Mouse (Mus musculus) stomach, embryonic 16.5 days (tissue): ENCODE measurements at regions not wholly inside any gene's neighbourhood (a gene's known extent, or its start where the extent isn't known, plus 50 kb on each side); places are given as distances from the start of the nearest gene placed in this dataset.

Experiments
- ATAC-seq: fragments of 200-750 bp; cut with Nextera tagmentation; 2 replicates; pipeline ENCODE4 v1.8.0; 2017; ENCODE audit warnings: moderate number of reproducible peaks, moderate TSS enrichment; ENCODE audit not compliant: insufficient read depth, low FRiP score
- H3K27ac ChIP-seq: fragments of 300-500 bp; sonication (generic); 2 replicates; pipeline ENCODE4 v1.5.1; 2014; ENCODE audit warnings: low read length
- H3K27me3 ChIP-seq: fragments of 300-500 bp; sonication (generic); 2 replicates; pipeline ENCODE4 v1.6.1; 2014; ENCODE audit warnings: low read length, control low read depth, mixed read lengths; ENCODE audit not compliant: control insufficient read depth, insufficient read depth
- H3K36me3 ChIP-seq: fragments of 300-500 bp; sonication (generic); 2 replicates; pipeline ENCODE4 v1.6.1; 2014; ENCODE audit warnings: low read length; ENCODE audit not compliant: control insufficient read depth, insufficient read depth
- H3K4me1 ChIP-seq: fragments of 300-500 bp; sonication (generic); 2 replicates; pipeline ENCODE4 v1.6.1; 2014; ENCODE audit warnings: low read length, control low read depth, mixed read lengths; ENCODE audit not compliant: control insufficient read depth, insufficient read depth
- H3K4me2 ChIP-seq: fragments of 300-500 bp; sonication (generic); 2 replicates; pipeline ENCODE4 v1.6.1; 2014; ENCODE audit warnings: low read depth, low read length, mixed read lengths
- H3K4me3 ChIP-seq: fragments of 300-500 bp; sonication (generic); replicated peaks from 2 replicates; pipeline ENCODE4 v1.5.1; 2014; ENCODE audit warnings: mild to moderate bottlenecking, low read length
- H3K9ac ChIP-seq: fragments of 300-500 bp; sonication (generic); 2 replicates; pipeline ENCODE4 v1.6.1; 2014; ENCODE audit warnings: low read length
- H3K9me3 ChIP-seq: fragments of 300-500 bp; sonication (generic); replicated peaks from 2 replicates; pipeline ENCODE4 v1.6.1; 2016; ENCODE audit warnings: low read length, control low read depth; ENCODE audit not compliant: control insufficient read depth
- WGBS: fragments of 180-500 bp; shearing (Covaris S2); extraction: QIAGEN DNeasy Blood & Tissue Kit; methylation state at CpG from one replicate; pipeline ENCODE4 v1.1.7; 2014; 5-methylcytosine and 5-hydroxymethylcytosine counted together

DNA sequence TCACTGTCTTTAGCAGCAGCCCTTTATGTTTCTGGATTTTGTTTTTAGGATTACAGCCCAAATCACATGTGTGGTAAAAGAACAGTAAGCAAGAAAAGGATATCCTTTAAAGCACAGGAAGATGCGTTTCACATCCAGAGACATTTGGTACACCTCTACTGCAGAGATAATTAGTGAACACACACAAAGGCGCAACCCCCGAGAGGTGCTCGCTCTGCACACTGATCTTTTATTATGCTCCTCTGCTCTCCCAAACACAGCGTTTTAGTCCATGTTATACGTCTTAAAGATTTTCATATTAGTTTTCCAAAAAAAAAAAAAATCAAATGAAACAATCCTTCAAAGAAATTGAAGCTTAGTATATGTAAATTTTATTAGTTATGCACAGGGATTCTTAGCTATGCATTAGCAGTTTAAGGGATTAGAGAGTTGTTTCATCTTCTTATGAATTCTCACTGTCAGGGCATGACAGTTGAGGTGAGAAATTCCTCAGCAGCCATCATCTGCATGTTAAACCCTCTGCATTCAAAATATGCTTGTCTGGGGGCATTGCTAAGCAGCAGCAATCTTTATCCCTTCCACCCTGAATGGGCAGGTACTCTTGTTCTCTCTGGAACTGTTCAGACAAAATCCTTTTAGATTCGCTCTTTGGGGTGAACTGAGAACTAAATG, 397.7 kb upstream of the Robo2 start:
- H3K27ac ChIP-seq = no peak overlapping the region
- H3K4me1 ChIP-seq = no peaks in the 10 kb centered on the region
- H3K9me3 ChIP-seq = no peaks in the 10 kb centered on the region
- ATAC-seq = no peak
- no peak overlapping the region for H3K9ac ChIP-seq
- H3K4me3 ChIP-seq = no peak overlapping the region
- no peaks in the 10 kb centered on the region for H3K36me3 ChIP-seq
- WGBS = 65% methylated on average over 7 of the region's 7 CpGs
- no peaks in the 10 kb centered on the region for H3K27me3 ChIP-seq
- H3K4me2 ChIP-seq = no peak overlapping the region

DNA sequence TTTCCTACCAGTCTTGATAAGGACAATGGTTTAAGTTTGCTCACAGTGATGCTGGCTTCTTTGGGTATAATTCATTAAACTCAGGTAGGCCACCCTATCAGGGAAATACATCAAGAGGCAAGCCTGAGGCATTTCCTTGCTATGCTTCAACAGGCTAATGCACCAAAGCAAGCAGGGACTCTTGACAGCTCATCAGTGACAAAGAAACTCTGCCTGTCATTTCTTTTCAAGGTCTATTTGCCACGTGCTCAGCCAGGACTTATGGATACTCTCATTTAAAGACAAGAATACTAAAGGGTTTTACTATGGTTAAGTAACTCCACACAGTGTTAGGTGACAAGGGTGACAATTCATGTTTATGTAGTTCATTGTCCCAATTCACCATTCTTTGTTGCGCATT, 395.1 kb upstream of the Robo2 start:
- no peak for ATAC-seq
- Histone ChIP-seq H3K36me3 (no peaks in the 10 kb centered on the region), H3K27ac (no peak overlapping the region), H3K9me3 (no peaks in the 10 kb centered on the region), H3K4me2 (no peak overlapping the region), H3K27me3 (no peaks in the 10 kb centered on the region), H3K9ac (no peak overlapping the region), H3K4me1 (no peaks in the 10 kb centered on the region), H3K4me3 (no peak overlapping the region)
- 65% methylated on average over 2 of the region's 2 CpGs for WGBS

DNA sequence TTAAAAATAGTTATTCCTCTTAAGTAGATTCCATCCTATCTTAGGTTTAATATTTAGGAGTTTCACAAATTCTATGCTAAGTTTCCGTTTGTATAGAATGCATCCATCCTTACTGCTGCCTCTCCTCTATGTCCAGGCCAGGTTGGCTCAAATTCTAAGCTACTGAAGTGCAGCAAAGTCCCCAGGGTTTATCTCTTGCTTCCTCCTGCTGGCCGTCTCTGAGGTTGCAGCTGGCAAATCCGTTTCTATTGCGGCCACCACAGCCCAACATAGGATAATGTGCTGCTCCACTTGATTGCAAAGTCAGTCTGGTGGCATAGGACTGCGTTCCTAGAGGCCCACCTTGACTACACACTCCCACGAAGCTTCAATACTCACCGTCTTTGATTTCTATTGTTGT, 389.7 kb upstream of the Robo2 start:
- no peaks in the 10 kb centered on the region for H3K4me1 ChIP-seq
- 14% methylated on average over 7 of the region's 7 CpGs for WGBS
- peak; percentile 50; the same call in 1 of the 2 replicates for ATAC-seq

DNA sequence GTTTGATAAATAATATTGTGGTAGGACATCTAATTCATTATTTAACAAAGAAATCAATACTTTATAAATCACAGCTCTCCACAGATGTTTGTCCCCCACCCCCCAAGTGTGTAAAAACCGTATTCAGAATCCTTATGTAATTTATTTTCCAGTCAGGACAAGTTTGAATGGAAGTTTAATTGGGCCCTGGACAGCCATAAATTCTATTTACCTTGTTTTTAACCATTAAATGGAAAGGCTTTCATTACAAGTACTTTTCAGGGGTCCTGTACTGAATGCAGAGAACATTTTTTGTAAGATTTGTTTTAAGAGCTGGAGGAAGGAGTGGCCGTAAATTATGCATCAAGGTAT, 384.7 kb upstream of the Robo2 start:
- Histone ChIP-seq H3K9me3 (no peaks in the 10 kb centered on the region), H3K27ac (no peak overlapping the region), H3K9ac (no peak overlapping the region), H3K4me1 (no peaks in the 10 kb centered on the region), H3K4me3 (no peak overlapping the region), H3K27me3 (no peaks in the 10 kb centered on the region), H3K4me2 (no peak overlapping the region), H3K36me3 (no peaks in the 10 kb centered on the region)
- no peak for ATAC-seq
- 61% methylated on average over 2 of the region's 2 CpGs for WGBS

More for the DNA sequence above, 389.7 kb upstream of the Robo2 start:
- Histone ChIP-seq H3K27me3 (no peaks in the 10 kb centered on the region), H3K4me3 (no peak overlapping the region), H3K36me3 (no peaks in the 10 kb centered on the region), H3K9ac (no peak overlapping the region), H3K4me2 (no peak overlapping the region), H3K27ac (no peak overlapping the region), H3K9me3 (no peaks in the 10 kb centered on the region)

DNA sequence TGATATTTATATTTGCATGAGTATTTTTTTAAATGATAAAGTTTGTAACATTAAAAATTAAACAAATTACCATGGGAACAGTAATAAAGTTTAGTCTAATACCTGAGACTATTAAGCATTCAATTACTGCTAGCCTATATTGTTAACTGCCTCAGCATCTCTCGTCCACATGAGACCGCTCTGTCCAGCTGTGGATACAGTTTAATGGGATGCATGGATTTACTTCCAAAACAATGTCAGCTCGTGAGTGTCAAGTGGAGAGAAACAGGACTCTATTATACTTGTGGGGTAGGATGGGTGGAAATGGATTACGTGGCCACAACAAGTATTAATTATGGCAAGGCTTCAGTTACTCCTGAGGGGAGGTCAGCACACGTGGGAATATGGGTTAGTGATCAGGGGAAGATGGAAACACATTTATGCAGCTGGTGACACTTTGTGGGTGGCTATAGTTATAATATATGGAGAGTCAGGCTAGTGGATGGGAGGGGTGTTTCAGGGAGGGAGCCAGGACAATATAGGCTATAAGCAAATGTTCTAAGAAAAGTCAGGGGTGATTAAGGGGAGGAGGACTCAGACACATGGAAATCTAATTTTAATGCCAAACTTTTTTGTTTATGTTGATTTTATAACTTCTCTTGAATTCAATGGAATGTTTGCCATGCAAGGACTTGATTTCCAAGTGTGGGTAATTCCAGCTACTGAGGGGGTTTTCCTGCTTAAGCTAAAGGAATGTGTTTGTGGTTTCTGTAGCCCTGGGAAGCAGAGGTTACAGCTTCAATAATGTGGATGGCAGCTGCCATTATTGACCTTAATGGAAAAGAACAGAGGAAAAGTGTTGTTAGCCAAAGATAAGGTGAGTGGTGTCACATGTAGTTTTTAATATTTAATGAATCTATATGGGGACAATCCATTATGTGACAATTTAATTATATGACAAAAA, 384.0 kb upstream of the Robo2 start:
- 62% methylated on average over 5 of the region's 5 CpGs for WGBS
- H3K36me3 ChIP-seq = no peaks in the 10 kb centered on the region
- no peaks in the 10 kb centered on the region for H3K27me3 ChIP-seq
- H3K4me1 ChIP-seq = no peaks in the 10 kb centered on the region
- H3K4me3 ChIP-seq = no peak overlapping the region
- no peak for ATAC-seq
- H3K9me3 ChIP-seq = no peaks in the 10 kb centered on the region
- H3K27ac ChIP-seq = no peak overlapping the region
- no peak overlapping the region for H3K4me2 ChIP-seq
- no peak overlapping the region for H3K9ac ChIP-seq

DNA sequence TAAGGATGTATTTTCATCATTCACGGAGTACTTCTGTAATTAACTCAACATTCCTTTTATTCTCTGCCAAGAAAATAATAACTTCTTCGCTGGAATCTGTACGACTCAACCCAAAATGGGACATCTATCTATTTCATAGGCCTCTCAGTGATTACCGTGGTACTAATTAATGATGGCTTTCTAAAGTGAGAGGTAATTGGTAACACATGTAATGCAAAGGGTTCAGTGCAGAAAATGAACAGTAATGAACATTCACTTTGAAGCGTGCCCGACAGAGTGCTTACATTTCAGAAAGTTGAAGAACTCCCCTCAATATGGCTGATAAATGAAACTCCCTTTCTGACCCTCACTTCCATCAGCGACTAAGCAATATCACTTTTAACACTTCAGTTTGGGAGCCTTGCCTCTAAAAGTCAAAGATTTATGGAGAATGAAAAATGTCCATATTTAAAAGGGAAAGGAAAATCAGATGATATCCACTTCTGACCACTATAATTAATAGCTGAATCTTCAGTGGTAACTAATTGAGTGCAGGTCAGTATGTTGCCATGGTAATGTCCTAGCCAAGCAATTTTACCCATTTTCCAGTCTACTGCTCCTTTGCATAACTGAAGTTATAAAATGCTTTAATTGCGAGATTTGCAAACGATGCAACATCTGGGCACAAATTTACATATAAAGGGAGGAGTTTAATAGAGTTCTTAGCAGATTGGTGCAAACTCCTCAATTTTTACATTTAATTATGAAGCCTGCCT, 373.9 kb upstream of the Robo2 start:
- no peak overlapping the region for H3K4me2 ChIP-seq
- H3K27ac ChIP-seq = no peak overlapping the region
- no peaks in the 10 kb centered on the region for H3K36me3 ChIP-seq
- 73% methylated on average over 9 of the region's 9 CpGs for WGBS
- no peaks in the 10 kb centered on the region for H3K4me1 ChIP-seq
- no peak overlapping the region for H3K4me3 ChIP-seq
- H3K27me3 ChIP-seq = no peaks in the 10 kb centered on the region
- H3K9ac ChIP-seq = no peak overlapping the region
- ATAC-seq = no peak
- H3K9me3 ChIP-seq = no peaks in the 10 kb centered on the region

DNA sequence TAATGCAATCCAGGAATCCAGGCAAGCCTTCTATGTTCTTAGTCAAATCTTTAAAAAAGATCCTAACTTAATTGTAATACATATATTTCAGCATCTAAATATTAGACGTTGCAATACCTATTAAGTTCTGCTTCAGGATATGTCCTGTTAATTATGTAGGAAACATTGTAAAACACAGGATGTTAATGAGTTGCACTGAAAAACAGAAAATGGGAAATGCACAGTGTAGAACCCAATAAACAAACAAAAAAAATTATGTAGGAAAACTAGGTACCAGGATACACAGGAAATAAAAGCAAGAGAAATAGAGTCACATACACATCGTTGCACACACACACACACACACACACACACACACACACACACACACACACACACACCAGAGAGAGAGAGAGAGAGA, 368.8 kb upstream of the Robo2 start:
- Histone ChIP-seq H3K27me3 (no peaks in the 10 kb centered on the region), H3K9ac (no peak overlapping the region), H3K36me3 (no peaks in the 10 kb centered on the region), H3K27ac (no peak overlapping the region), H3K4me1 (no peaks in the 10 kb centered on the region), H3K4me3 (no peak overlapping the region), H3K4me2 (no peak overlapping the region), H3K9me3 (no peaks in the 10 kb centered on the region)
- WGBS = 82% methylated on average over 2 of the region's 2 CpGs
- ATAC-seq = no peak

DNA sequence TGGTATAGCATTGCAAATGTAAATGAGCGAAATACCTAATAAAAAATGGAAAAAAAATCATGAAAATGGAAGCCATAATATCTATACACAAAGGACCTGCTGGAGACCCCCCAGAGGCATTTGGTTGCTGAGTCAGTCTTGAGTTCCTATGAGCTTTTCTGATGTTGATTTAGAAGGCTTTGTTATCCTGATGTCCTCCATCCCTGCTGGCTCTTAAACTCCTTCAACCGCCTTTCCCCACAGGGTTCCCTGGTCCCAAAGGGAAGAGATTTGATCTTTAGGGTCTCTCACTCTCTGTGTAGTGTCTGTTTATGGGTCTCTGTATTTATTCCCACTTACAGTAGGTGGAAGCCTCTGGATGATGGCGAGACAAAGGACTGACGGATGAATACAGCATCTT, 356.6 kb upstream of the Robo2 start:
- Histone ChIP-seq H3K27ac (no peak overlapping the region), H3K27me3 (no peaks in the 10 kb centered on the region), H3K4me1 (no peaks in the 10 kb centered on the region), H3K4me3 (no peak overlapping the region), H3K9ac (no peak overlapping the region), H3K9me3 (no peaks in the 10 kb centered on the region), H3K36me3 (no peaks in the 10 kb centered on the region), H3K4me2 (no peak overlapping the region)
- ATAC-seq = no peak
- WGBS = 92% methylated on average over 4 of the region's 4 CpGs
